Mouse (Mus musculus): ENCODE measurements at regions not wholly inside any gene's neighbourhood (a gene's known extent, or its start where the extent isn't known, plus 50 kb on each side); places are given as distances from the start of the nearest gene placed in this dataset.

DNA sequence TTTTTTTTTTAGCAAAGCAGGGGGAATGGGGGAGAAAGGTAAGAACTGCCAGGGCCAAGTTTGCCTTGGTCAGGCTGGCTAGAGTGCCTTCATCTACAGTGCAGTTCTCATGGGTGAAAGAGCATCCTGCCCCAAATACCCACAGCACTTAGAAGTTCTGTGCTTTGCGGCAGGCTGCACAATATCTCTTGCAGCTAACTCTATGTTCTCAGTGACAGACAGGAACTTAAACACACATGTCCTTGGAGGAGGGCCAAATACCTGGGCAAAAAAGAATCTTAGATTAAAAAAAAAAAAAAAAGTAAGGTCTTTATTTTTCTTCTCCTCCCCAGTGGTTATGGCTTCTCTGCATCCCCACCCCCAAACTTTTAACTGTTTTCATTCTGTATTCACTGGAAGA, 78.8 kb upstream of the Lrig1 start:
- no peak overlapping the region for H3K4me3 ChIP-seq (replicated peaks; ENCODE audit: low read length)
- H3K27me3 ChIP-seq (replicated peaks; ENCODE audit: control insufficient read depth, insufficient read depth, low read length), result no peaks in the 10 kb centered on the region
- H3K36me3 ChIP-seq (ENCODE audit: control insufficient read depth, insufficient read depth), result no peaks in the 10 kb centered on the region
- 52% methylated on average over 1 of the region's 1 CpGs for WGBS
- H3K4me2 ChIP-seq (ENCODE audit: low read length), result no peak overlapping the region
- H3K4me1 ChIP-seq (replicated peaks; ENCODE audit: control insufficient read depth, insufficient read depth, low read length), result peaks cover 5% of the 10 kb centered on the region
- no peaks in the 10 kb centered on the region for H3K9me3 ChIP-seq (ENCODE audit: control insufficient read depth, low read length)
- no peak overlapping the region for H3K27ac ChIP-seq (ENCODE audit: low read length)
- no peak for ATAC-seq
- no peak overlapping the region for H3K9ac ChIP-seq (replicated peaks; ENCODE audit: low read depth, low read length)

DNA sequence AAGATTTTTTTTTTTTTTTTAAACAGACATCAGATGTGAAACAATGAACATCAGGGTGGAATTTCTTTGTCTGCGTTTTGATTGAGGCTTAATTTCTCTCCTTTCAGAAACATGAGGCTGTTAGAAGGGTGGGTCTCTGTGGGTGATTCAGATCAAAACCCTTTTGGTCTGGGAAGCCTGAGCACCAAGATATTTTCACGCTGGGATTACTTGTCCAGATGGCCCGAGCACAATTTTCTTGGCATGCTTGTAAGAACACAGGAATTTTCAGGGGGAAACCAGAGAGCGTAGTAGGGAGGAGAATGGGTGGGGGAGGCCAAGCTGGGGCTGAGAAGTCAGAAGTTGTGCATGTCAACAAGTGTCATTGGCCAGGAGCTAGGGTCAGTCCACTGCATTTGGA, 76.6 kb upstream of the Lrig1 start:
- Histone ChIP-seq H3K4me2 (ENCODE audit: low read length) (no peak overlapping the region), H3K9me3 (ENCODE audit: control insufficient read depth, low read length) (no peaks in the 10 kb centered on the region), H3K4me3 (replicated peaks; ENCODE audit: low read length) (no peak overlapping the region), H3K27ac (ENCODE audit: low read length) (no peak overlapping the region), H3K36me3 (ENCODE audit: control insufficient read depth, insufficient read depth) (no peaks in the 10 kb centered on the region), H3K4me1 (replicated peaks; ENCODE audit: control insufficient read depth, insufficient read depth, low read length) (peaks cover 14% of the 10 kb centered on the region), H3K27me3 (replicated peaks; ENCODE audit: control insufficient read depth, insufficient read depth, low read length) (no peaks in the 10 kb centered on the region), H3K9ac (replicated peaks; ENCODE audit: low read depth, low read length) (no peak overlapping the region)
- no peak for ATAC-seq
- 36% methylated on average over 4 of the region's 4 CpGs for WGBS

DNA sequence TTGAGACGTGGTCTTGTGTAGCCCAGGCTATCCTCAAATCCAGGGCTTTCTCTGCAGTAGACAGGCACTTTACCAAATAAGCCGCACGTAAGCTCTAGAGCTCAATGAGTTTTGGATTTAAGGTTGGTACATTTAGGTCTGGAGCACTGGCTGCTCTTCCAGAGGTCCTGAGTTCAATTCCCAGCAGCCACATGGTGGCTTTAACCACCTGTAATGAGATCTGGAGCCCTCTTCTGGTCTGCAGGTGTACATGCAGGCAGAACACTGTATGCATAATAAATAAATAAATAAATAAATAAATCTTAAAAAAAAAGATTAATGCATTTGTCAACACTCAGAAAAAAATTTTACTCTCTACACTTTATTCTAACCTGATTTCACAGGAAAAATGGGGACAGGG, 74.9 kb upstream of the Lrig1 start:
- H3K27ac ChIP-seq (ENCODE audit: low read length), result no peak overlapping the region
- 98% methylated on average over 3 of the region's 3 CpGs for WGBS
- ATAC-seq, result no peak

DNA sequence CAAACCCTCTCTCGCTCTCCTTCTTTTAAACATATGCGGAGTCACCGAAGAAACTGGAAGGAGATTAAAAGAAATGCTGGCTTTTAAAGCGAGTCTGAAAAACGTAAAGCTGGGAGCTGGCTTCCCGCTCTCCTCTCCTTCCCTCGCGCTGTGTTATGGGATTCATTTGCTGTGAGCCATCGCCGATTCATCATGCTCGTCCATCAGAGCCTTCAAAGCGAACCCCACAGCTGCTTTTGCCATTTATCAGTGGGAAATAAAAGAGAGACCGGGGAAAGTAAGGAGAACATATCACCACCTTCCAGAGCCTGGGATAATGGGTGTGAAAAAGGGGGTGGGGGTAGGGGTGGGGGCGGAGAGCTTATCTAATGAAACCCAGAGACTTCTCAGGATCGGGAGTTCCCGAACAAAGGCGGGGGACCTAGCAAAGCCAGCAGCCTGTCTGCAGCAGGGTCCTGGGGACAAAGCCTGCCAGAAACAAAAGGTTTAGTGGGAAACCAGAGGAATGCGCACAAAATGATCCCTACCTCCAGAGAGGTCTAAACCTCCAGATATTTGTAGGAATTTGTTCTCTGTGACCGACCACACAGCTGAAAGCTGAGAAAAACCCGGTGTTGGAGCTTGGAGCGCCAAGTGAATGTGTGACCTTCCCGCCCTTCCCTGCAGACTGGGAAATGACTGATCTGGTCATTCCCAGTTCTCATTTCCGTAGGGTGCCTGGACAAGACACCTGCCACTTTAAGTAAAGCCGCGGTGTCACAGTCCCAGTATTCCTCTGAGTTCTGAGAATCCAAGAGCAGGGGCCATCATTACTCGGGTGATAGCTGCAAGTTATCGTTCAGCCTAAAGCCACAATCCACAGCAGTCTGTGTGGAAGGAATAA, 73.9 kb upstream of the Lrig1 start:
- ATAC-seq, result peak; percentile 77
- no peaks in the 10 kb centered on the region; the same call in 1 of the 2 replicates for H3K27me3 ChIP-seq (replicated peaks; ENCODE audit: control insufficient read depth, insufficient read depth, low read length)
- peak overlapping the region; percentile 56 for H3K4me2 ChIP-seq (ENCODE audit: low read length)
- no peaks in the 10 kb centered on the region for H3K9me3 ChIP-seq (ENCODE audit: control insufficient read depth, low read length)
- H3K27ac ChIP-seq (ENCODE audit: low read length), result peak overlapping the region; percentile 31
- peaks cover 14% of the 10 kb centered on the region for H3K4me1 ChIP-seq (replicated peaks; ENCODE audit: control insufficient read depth, insufficient read depth, low read length)
- peak overlapping the region; percentile 32 for H3K4me3 ChIP-seq (replicated peaks; ENCODE audit: low read length)
- H3K9ac ChIP-seq (replicated peaks; ENCODE audit: low read depth, low read length), result peak overlapping the region; percentile 49
- no peaks in the 10 kb centered on the region for H3K36me3 ChIP-seq (ENCODE audit: control insufficient read depth, insufficient read depth)
- 2% methylated on average over 27 of the region's 27 CpGs for WGBS

More for the DNA sequence above, 74.9 kb upstream of the Lrig1 start:
- no peak overlapping the region for H3K9ac ChIP-seq (replicated peaks; ENCODE audit: low read depth, low read length)
- peaks cover 14% of the 10 kb centered on the region for H3K4me1 ChIP-seq (replicated peaks; ENCODE audit: control insufficient read depth, insufficient read depth, low read length)
- H3K4me3 ChIP-seq (replicated peaks; ENCODE audit: low read length), result no peak overlapping the region
- no peaks in the 10 kb centered on the region; the same call in 1 of the 2 replicates for H3K27me3 ChIP-seq (replicated peaks; ENCODE audit: control insufficient read depth, insufficient read depth, low read length)
- no peaks in the 10 kb centered on the region for H3K9me3 ChIP-seq (ENCODE audit: control insufficient read depth, low read length)
- H3K36me3 ChIP-seq (ENCODE audit: control insufficient read depth, insufficient read depth), result no peaks in the 10 kb centered on the region
- H3K4me2 ChIP-seq (ENCODE audit: low read length), result no peak overlapping the region

DNA sequence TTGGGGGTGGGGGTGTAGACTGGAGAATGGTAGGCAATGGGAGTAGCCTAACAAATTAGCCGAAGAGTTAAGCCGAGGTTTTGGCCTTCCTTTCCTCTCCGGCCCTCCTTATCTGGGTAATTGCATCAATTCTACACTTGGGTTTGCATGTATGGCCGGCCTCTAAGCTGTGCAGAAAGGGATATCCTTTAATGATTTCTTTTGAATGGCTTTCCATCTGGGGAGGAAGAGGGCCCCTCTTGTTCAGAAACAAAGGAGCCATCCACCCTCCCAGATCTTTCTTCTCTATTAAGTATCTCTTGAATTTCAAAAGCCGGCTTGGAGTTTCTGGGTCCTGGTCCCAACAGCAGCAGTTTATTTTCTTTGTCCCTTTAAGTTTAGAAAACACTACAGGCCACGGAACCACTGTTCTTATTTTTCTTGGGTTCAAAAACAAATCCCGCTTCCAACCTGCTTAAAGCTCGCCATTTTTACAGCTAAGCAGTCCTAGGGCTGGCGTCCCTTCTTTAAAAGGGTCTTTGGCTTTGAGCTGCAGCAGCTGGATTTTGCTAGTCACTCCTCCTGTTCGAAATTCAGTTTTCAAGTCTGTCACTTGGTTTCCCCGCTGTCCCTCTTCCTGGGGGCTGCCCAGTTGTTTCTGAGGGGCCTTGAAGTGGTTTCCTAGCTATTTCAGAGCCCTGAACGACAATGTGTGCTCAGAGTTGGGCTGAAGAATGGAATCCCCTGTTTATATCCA, 73.1 kb upstream of the Lrig1 start:
- H3K4me1 ChIP-seq (replicated peaks; ENCODE audit: control insufficient read depth, insufficient read depth, low read length), result peaks cover 17% of the 10 kb centered on the region
- peak overlapping the region; percentile 49 for H3K9ac ChIP-seq (replicated peaks; ENCODE audit: low read depth, low read length)
- H3K4me3 ChIP-seq (replicated peaks; ENCODE audit: low read length), result peak overlapping the region; percentile 32
- peak overlapping the region; percentile 56 for H3K4me2 ChIP-seq (ENCODE audit: low read length)
- WGBS, result 6% methylated on average over 12 of the region's 12 CpGs
- H3K27ac ChIP-seq (ENCODE audit: low read length), result peak overlapping the region; percentile 31; the same call in 1 of the 2 replicates
- no peaks in the 10 kb centered on the region for H3K9me3 ChIP-seq (ENCODE audit: control insufficient read depth, low read length)
- H3K27me3 ChIP-seq (replicated peaks; ENCODE audit: control insufficient read depth, insufficient read depth, low read length), result no peaks in the 10 kb centered on the region; the same call in 1 of the 2 replicates
- ATAC-seq, result peak; percentile 41
- no peaks in the 10 kb centered on the region for H3K36me3 ChIP-seq (ENCODE audit: control insufficient read depth, insufficient read depth)

DNA sequence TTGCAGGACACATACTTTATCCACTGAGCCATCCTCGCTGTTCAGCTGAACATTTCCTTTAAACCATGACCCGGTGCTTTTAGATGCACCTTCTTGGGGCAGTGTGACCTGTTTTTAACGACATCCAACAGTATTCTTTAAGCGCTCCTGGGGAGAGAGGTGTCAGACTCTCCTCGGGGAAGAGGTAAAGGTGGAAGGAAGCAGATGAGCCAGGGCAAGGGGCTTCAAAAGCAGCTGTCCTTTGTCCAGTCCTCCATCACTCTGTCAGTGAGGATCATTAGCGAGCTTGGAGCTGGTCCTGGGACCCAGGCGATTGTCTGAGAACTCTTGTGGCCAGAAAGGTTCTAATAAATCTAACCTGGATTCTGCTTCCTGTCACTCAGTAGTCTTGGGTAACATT, 72.4 kb upstream of the Lrig1 start:
- Histone ChIP-seq H3K4me3 (replicated peaks; ENCODE audit: low read length) (no peak overlapping the region), H3K36me3 (ENCODE audit: control insufficient read depth, insufficient read depth) (no peaks in the 10 kb centered on the region), H3K4me1 (replicated peaks; ENCODE audit: control insufficient read depth, insufficient read depth, low read length) (peaks cover 18% of the 10 kb centered on the region), H3K9me3 (ENCODE audit: control insufficient read depth, low read length) (no peaks in the 10 kb centered on the region), H3K27me3 (replicated peaks; ENCODE audit: control insufficient read depth, insufficient read depth, low read length) (no peaks in the 10 kb centered on the region; the same call in 1 of the 2 replicates), H3K27ac (ENCODE audit: low read length) (no peak overlapping the region), H3K4me2 (ENCODE audit: low read length) (no peak overlapping the region), H3K9ac (replicated peaks; ENCODE audit: low read depth, low read length) (no peak overlapping the region)
- WGBS, result 27% methylated on average over 7 of the region's 7 CpGs
- ATAC-seq, result no peak

DNA sequence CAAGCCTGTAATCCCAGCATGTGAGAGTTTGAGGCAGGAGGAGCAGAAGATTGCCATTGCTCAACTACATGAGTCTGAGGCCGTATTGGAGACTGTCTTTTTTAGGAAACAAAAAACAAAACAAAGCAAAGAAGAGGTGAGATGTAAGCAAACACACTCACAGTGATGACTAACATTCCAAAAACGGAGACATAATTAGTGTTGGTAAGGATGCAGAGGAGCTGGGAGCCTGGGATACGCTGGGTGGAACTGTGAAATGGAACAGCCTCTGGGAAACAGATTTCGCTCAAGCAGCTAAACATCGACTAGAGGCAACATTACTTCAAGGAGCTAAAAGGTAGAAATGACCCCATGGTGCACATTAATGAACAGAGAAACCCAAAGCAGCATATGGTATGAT, 68.3 kb upstream of the Lrig1 start:
- Histone ChIP-seq H3K9ac (replicated peaks; ENCODE audit: low read depth, low read length) (no peak overlapping the region), H3K27me3 (replicated peaks; ENCODE audit: control insufficient read depth, insufficient read depth, low read length) (no peaks in the 10 kb centered on the region; the same call in 1 of the 2 replicates), H3K4me3 (replicated peaks; ENCODE audit: low read length) (no peak overlapping the region), H3K9me3 (ENCODE audit: control insufficient read depth, low read length) (no peaks in the 10 kb centered on the region), H3K27ac (ENCODE audit: low read length) (no peak overlapping the region), H3K36me3 (ENCODE audit: control insufficient read depth, insufficient read depth) (no peaks in the 10 kb centered on the region), H3K4me1 (replicated peaks; ENCODE audit: control insufficient read depth, insufficient read depth, low read length) (peaks cover 9% of the 10 kb centered on the region), H3K4me2 (ENCODE audit: low read length) (no peak overlapping the region)
- ATAC-seq, result no peak; the same call in 1 of the 2 replicates
- WGBS, result 53% methylated on average over 5 of the region's 5 CpGs

DNA sequence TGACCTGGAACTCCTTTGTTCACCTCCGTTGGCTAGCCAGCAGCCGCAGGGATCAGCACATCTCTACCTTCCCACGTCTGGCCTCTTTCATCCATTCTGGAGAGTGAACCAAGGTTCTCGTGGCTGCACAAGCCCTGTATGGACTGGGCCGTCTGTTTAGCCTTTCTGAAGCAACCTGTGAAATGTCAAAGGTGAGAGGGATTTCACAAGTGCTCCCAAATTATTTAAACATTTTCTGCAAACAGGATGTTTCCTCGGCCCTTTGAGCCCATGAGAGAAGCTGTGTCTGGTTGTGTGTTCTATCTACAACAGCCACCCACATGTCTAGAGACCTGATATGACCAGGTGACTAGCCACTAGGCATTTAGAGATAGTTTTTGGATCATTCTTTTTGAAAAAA, 65.8 kb upstream of the Lrig1 start:
- Histone ChIP-seq H3K9ac (replicated peaks; ENCODE audit: low read depth, low read length) (no peak overlapping the region), H3K4me3 (replicated peaks; ENCODE audit: low read length) (no peak overlapping the region), H3K27me3 (replicated peaks; ENCODE audit: control insufficient read depth, insufficient read depth, low read length) (no peaks in the 10 kb centered on the region; the same call in 1 of the 2 replicates), H3K9me3 (ENCODE audit: control insufficient read depth, low read length) (no peaks in the 10 kb centered on the region), H3K36me3 (ENCODE audit: control insufficient read depth, insufficient read depth) (no peaks in the 10 kb centered on the region), H3K4me1 (replicated peaks; ENCODE audit: control insufficient read depth, insufficient read depth, low read length) (peaks cover 4% of the 10 kb centered on the region; the same call in 1 of the 2 replicates), H3K4me2 (ENCODE audit: low read length) (no peak overlapping the region), H3K27ac (ENCODE audit: low read length) (no peak overlapping the region)
- WGBS, result 83% methylated on average over 6 of the region's 6 CpGs
- no peak for ATAC-seq

DNA sequence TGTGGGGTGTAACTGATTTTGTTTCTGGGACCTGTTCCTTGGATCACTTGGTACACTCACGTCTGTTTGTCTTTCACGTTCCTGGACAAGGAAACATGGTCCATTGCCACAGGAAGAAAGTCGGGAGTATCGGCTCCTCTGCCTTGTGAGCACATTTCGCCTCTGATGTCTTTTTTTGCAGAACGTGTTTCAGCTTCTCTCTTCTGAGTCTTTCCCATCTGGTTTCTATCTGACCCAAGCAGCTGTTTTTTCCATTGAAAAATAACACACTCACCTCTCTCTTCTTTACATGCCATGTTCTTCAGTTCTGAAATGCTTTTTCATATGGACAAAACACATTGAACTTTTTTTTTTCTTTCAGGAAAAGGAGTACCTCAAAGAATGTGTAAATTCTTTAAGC, 61.4 kb upstream of the Lrig1 start:
- Histone ChIP-seq H3K9ac (replicated peaks; ENCODE audit: low read depth, low read length) (no peak overlapping the region), H3K36me3 (ENCODE audit: control insufficient read depth, insufficient read depth) (no peaks in the 10 kb centered on the region), H3K4me3 (replicated peaks; ENCODE audit: low read length) (no peak overlapping the region), H3K9me3 (ENCODE audit: control insufficient read depth, low read length) (no peaks in the 10 kb centered on the region), H3K4me2 (ENCODE audit: low read length) (no peak overlapping the region), H3K4me1 (replicated peaks; ENCODE audit: control insufficient read depth, insufficient read depth, low read length) (no peaks in the 10 kb centered on the region), H3K27me3 (replicated peaks; ENCODE audit: control insufficient read depth, insufficient read depth, low read length) (no peaks in the 10 kb centered on the region), H3K27ac (ENCODE audit: low read length) (no peak overlapping the region)
- 85% methylated on average over 6 of the region's 6 CpGs for WGBS
- no peak for ATAC-seq

Data from forebrain, embryonic 16.5 days (tissue).